Mouse (Mus musculus) megakaryocyte-erythroid progenitor cell, adult 5 weeks (primary cell): ENCODE results near the gene Smim5. TPM values are rescaled to one million over a fixed set of nuclear protein-coding genes. Genes with fewer than 3 reads are reported as not detected.

Experiments
- polyA plus RNA-seq: library from polyadenylated mRNA; stranded (reverse); fragments of >175 nt; gene quantifications from 2 replicates; pipeline ENCODE4 v1.2.3, GENCODE M21; 2012

The Smim5 gene
- 13.3 and 20.5 TPM in 2 replicates for polyA plus RNA-seq

DNA sequence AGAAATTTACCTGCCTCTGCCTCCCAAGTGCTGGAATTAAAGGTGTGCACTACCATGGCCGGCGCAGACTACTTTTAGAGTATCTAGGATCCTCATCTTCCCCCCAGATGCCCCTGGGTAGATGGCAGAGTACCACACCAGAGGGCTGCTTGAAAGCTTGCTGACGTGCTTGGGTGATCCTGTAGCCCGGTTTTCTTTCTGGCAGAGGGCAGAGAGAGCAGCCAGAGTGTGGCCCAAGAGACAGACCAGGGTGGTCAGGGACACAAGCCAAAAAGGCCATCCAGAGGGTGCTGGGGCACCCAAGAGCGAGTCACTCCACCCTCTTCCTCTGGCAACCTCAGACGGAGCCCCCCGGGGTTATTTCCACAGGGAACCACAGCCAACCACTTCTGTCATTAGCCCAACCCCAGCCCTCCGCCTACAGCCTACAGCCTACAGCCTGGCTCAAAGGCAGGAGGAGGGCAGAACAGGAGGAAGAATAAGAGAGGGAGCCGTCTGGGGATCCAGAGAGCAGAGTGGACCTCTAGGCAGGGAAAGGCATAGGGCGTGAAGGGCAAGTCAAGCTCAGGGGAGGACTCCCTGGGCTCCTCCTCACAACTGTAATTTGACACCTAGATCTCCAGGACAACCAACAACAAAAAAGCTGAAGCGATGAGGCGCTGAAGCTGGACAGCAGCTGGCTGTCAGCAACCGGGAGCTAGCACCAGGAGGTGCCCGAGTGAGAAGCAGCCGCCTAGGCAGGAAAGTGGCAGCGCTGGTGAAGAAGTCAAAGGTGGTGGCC lies at the start of gene Smim5:
TSS of gene Smim5 (plus strand) at position 481 of the 781 bp plus-strand sequence.

DNA sequence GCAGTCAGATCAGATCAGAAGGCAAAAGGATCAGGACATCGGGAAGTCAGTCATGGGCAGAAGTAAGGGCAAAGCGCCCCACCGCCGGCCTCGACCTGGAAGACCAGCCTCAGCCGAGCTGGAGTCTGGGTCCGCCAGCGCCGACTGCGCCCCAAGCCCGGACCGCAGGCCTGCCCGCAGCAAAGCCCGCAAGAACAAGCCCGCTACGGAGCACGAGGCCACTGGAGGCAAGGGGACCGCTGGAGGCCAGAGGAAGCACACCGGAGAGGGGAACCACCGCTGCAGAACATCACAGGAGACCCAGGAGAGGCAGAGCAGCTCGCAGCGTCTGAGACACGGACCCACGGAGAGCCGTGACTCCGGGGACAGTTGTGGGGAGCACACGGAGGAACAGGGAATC lies 41.4 kb upstream of the Smim5 start, which contains the start of gene Myo15b:
TSS of gene Myo15b (plus strand) at position 53 of the 400 bp plus-strand sequence.

DNA sequence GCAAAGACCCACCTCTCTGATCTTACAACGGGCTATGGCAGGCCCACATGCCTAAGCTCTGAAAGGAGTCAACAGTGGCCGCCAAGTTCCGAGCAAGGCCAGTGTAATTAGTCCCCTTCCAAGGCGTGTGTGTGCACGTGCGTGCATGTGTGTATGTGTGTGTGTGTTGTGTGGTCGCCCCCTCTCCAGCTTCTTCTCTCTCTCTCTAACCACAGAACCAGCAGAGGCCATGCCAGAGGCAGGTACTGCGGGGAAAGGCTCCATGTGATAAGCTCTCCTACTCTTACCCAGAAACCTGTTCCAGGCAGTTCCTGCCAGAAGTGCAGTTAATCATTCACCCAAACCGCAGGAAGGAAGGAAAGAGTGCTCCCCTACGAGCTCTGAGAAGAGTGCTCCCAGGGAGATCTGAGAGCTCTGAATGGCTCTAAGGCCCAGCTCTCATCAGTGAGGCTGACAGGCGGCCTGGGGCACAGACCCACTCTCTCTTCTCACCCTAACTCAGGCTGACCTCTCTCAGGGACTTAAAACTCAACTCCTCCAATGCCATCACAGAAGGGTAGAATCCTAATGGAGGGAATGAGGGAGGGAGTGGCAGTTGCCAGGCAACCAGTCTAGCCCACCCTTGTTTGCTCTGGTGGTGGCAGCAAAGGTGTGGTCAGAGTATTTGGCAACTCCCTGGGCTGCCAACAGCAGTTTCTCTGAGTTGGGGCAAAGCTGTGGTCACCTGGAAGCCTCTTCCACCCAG lies 12.0 kb downstream of the Smim5 start, which contains the start of gene Smim6:
TSS of gene Smim6 (plus strand) at position 386 of the 745 bp plus-strand sequence.

GRCm38 (mm10) chr11:115933108-115933746 lies 33.5 kb downstream of the Smim5 start, which contains the start of the genes Sap30bp and Recql5:
Gene Sap30bp, plus strand, starts transcription at chr11:115933282.
Gene Recql5, minus strand, starts transcription at chr11:115933477.

Other genes with a start within 250 kb of the Smim5 start
- gene Grb2, start 191.4 kb upstream of the Smim5 start, polyA plus RNA-seq: 87.8 and 104 TPM in 2 replicates
- 69.4 and 70.7 TPM in 2 replicates for gene Tmem94, start 134.5 kb upstream of the Smim5 start, polyA plus RNA-seq
- 20.0 and 25.9 TPM in 2 replicates for gene Caskin2, start 86.3 kb upstream of the Smim5 start, polyA plus RNA-seq
- 86.5 and 92.0 TPM in 2 replicates for gene Tsen54, start 85.2 kb upstream of the Smim5 start, polyA plus RNA-seq
- gene Llgl2, start 75.9 kb upstream of the Smim5 start, polyA plus RNA-seq: 12.8 and 20.8 TPM in 2 replicates
- 6.0 and 7.2 TPM in 2 replicates for gene Myo15b, start 41.6 kb upstream of the Smim5 start, polyA plus RNA-seq
- 0.11 and 0.25 TPM in 2 replicates for gene Smim6, start 12.1 kb downstream of the Smim5 start, polyA plus RNA-seq
- 27.2 and 27.8 TPM in 2 replicates for gene Sap30bp, start 33.3 kb downstream of the Smim5 start, polyA plus RNA-seq
- gene Recql5, start 33.5 kb downstream of the Smim5 start, polyA plus RNA-seq: 20.8 and 23.6 TPM in 2 replicates
- 0.71 and 1.1 TPM in 2 replicates for gene Itgb4, start 74.7 kb downstream of the Smim5 start, polyA plus RNA-seq
- gene Galk1, start 112.8 kb downstream of the Smim5 start, polyA plus RNA-seq: 84.2 and 104 TPM in 2 replicates
- 1,041 and 1,153 TPM in 2 replicates for gene H3f3b, start 128.0 kb downstream of the Smim5 start, polyA plus RNA-seq
- gene Unk, start 130.4 kb downstream of the Smim5 start, polyA plus RNA-seq: 52.5 and 55.4 TPM in 2 replicates
- 87.6 and 108 TPM in 2 replicates for gene Unc13d, start 178.0 kb downstream of the Smim5 start, polyA plus RNA-seq
- 310 and 331 TPM in 2 replicates for gene Wbp2, start 187.0 kb downstream of the Smim5 start, polyA plus RNA-seq
- gene Trim47, start 227.2 kb downstream of the Smim5 start, polyA plus RNA-seq: 10.0 and 18.4 TPM in 2 replicates
- 6.7 and 6.9 TPM in 2 replicates for gene Trim65, start 231.2 kb downstream of the Smim5 start, polyA plus RNA-seq
- 128 and 145 TPM in 2 replicates for gene Mrpl38, start 238.9 kb downstream of the Smim5 start, polyA plus RNA-seq